Comparison of ENCODE assay signal across 9 mouse cellular contexts in genomic region chr2:90885218-90886041, GRCm38 (mm10). TPM values are rescaled to one million over a fixed set of nuclear protein-coding genes. Genes with fewer than 3 reads are reported as not detected.
A peak's percentile ranks its signal among the peaks of the same experiment; 100 is the strongest.
DNase-seq lines count a peak whose midpoint lies in the region; ATAC-seq lines count a peak whose summit lies in the region.
"Had no signal": no experiment of that assay in that cellular context is flagged by ENCODE, and none has a peak within 500 bp of the region (broad histone marks: within the 10 kb centered on the region; RNA-seq: fewer than 3 reads in every experiment).

Gene C1qtnf4 (plus strand): TSS chr2:90885860.

- peak within 1 kb of the TSS; percentile 56 for H3K4me3 ChIP-seq in kidney, embryonic 14.5 days (ENCODE audit: low read length)
- H3K4me3 ChIP-seq in forebrain, embryonic 14.5 days (ENCODE audit: low read depth, low read length) = peak within 1 kb of the TSS; percentile 63
- peak within 1 kb of the TSS; percentile 66 for H3K4me3 ChIP-seq in midbrain, embryonic 10.5 days

- peak within 1 kb of the TSS; percentile 66 for H3K9ac ChIP-seq in kidney, embryonic 14.5 days (ENCODE audit: low read depth, low read length)
- peak within 1 kb of the TSS; percentile 88 for H3K9ac ChIP-seq in forebrain, embryonic 14.5 days (ENCODE audit: low read length)

- H3K27ac ChIP-seq in kidney, embryonic 14.5 days (ENCODE audit: low read depth, low read length) = no peak within 1 kb of the TSS
- H3K27ac ChIP-seq in forebrain, embryonic 14.5 days (ENCODE audit: low read depth, low read length) = peak within 1 kb of the TSS; percentile 84
- peak within 1 kb of the TSS; percentile 81 for H3K27ac ChIP-seq in midbrain, embryonic 10.5 days (replicated peaks)

- ATAC-seq in kidney, embryonic 14.5 days (ENCODE audit: low FRiP score, low TSS enrichment) = peak; percentile 56
- ATAC-seq in forebrain, embryonic 14.5 days = peak; percentile 73
- ATAC-seq: Patski had no signal

- H3K27me3 ChIP-seq in kidney, embryonic 14.5 days (ENCODE audit: control insufficient read depth, insufficient read depth, low read length) = peaks cover 33% of the 10 kb centered on the region
- peaks cover 21% of the 10 kb centered on the region for H3K27me3 ChIP-seq in forebrain, embryonic 14.5 days (replicated peaks; ENCODE audit: control insufficient read depth, insufficient read depth, low read length)
- peaks cover 82% of the 10 kb centered on the region for H3K27me3 ChIP-seq in midbrain, embryonic 10.5 days (ENCODE audit: low read depth, poor library complexity, severe bottlenecking)

- H3K9me3 ChIP-seq in kidney, embryonic 14.5 days (ENCODE audit: control insufficient read depth, low read length) = no peaks in the 10 kb centered on the region
- H3K9me3 ChIP-seq in forebrain, embryonic 14.5 days (replicated peaks; ENCODE audit: control insufficient read depth, low read length) = no peaks in the 10 kb centered on the region
- no peaks in the 10 kb centered on the region; the same call in 1 of the 2 replicates for H3K9me3 ChIP-seq in midbrain, embryonic 10.5 days (replicated peaks)

- DNase-seq in kidney, adult 8-10 months = no peak
- peak; percentile 68 to 77 for DNase-seq in cerebellum, adult 18-20 months
- DNase-seq in forebrain, embryonic 14.5 days (ENCODE audit: low spot score) = peak; percentile 74
- peak; percentile 24 for DNase-seq in kidney, postnatal 14 days
- DNase-seq in midbrain, embryonic 10.5 days (ENCODE audit: low spot score) = peak; percentile 66
- peak; percentile 55 for DNase-seq in testis, postnatal 10 days (ENCODE audit: low spot score)
- no peak for DNase-seq in MN1 (ENCODE audit: low spot score)

- no peaks in the 10 kb centered on the region; the same call in 1 of the 2 replicates for H3K4me1 ChIP-seq in kidney, embryonic 14.5 days (ENCODE audit: control insufficient read depth, insufficient read depth, low read length)
- peaks cover 8% of the 10 kb centered on the region; the same call in 1 of the 2 replicates for H3K4me1 ChIP-seq in forebrain, embryonic 14.5 days (ENCODE audit: control insufficient read depth, insufficient read depth, low read length)
- H3K4me1 ChIP-seq in midbrain, embryonic 10.5 days = peaks cover 45% of the 10 kb centered on the region

- 1% methylated on average over 45 of the region's 45 CpGs for WGBS in kidney, embryonic 14.5 days
- under 1% methylated on average over 42 of the region's 45 CpGs for WGBS in forebrain, embryonic 14.5 days
- WGBS in midbrain, embryonic 10.5 days = 2% methylated on average over 45 of the region's 45 CpGs

- H3K4me2 ChIP-seq in kidney, embryonic 14.5 days (replicated peaks; ENCODE audit: low read depth, low read length) = peak within 1 kb of the TSS; percentile 98
- peak within 1 kb of the TSS; percentile 89 for H3K4me2 ChIP-seq in forebrain, embryonic 14.5 days (ENCODE audit: low read length)

- H3K36me3 ChIP-seq in kidney, embryonic 14.5 days (ENCODE audit: control insufficient read depth, insufficient read depth, low read length) = no peaks in the 10 kb centered on the region
- no peaks in the 10 kb centered on the region for H3K36me3 ChIP-seq in forebrain, embryonic 14.5 days (ENCODE audit: control insufficient read depth, insufficient read depth, low read length)
- no peaks in the 10 kb centered on the region for H3K36me3 ChIP-seq in midbrain, embryonic 10.5 days

RNA-seq across cellular contexts. Expression of gene C1qtnf4, which starts in this region (rescaled TPM):
- 7.7 and 13.2 TPM in 2 replicates for polyA plus RNA-seq in kidney, embryonic 14.5 days (2014; fragmentation: Nextera tagmentation; extraction: Ambion mirVana)
- polyA plus RNA-seq in forebrain, embryonic 14.5 days (2014; fragmentation: Nextera tagmentation; extraction: Ambion mirVana) = 18.4 and 18.8 TPM in 2 replicates
- polyA plus RNA-seq in midbrain, embryonic 10.5 days (2016; fragmentation: Nextera tagmentation; extraction: Ambion mirVana) = 2.3 and 3.8 TPM in 2 replicates

Comparison
In these comparisons a context has a peak if more than half of its experiments do, and no peak if none do; other contexts are left out.
1. DNase-seq: peak in cerebellum, adult 18-20 months (2 of 2), forebrain, embryonic 14.5 days (single experiment), kidney, postnatal 14 days (single experiment), midbrain, embryonic 10.5 days (single experiment) and testis, postnatal 10 days (single experiment); none in kidney, adult 8-10 months (0 of 2) and MN1 (single experiment).
2. Peak in every context shown above with its lines, with median percentiles within 50 percentile points of each other: H3K4me3 ChIP-seq.